Mouse (Mus musculus) liver, adult 2 months (tissue): Measurements from ENCODE around the gene Zap70.

ENCODE experiments used
- CTCF ChIP-seq: fragments of 200-500 bp; IDR thresholded peaks from 2 replicates; pipeline ENCODE4 v1.5.1; 2011; ENCODE audit warnings: low read depth, low read length, control low read depth
- POLR2A ChIP-seq: fragments of 200-500 bp; IDR thresholded peaks from 2 replicates; pipeline ENCODE4 v1.6.1; 2011; ENCODE audit warnings: low read length, control low read depth; ENCODE audit not compliant: insufficient read depth; ENCODE audit errors: extremely low read depth

- no peak for TF ChIP-seq CTCF
- TF ChIP-seq POLR2A = no peak
These were observed 27.8 kb downstream of the Zap70 start for GRCm38 (mm10) chr1:36789416-36789815.
